In the genomic region with DNA sequence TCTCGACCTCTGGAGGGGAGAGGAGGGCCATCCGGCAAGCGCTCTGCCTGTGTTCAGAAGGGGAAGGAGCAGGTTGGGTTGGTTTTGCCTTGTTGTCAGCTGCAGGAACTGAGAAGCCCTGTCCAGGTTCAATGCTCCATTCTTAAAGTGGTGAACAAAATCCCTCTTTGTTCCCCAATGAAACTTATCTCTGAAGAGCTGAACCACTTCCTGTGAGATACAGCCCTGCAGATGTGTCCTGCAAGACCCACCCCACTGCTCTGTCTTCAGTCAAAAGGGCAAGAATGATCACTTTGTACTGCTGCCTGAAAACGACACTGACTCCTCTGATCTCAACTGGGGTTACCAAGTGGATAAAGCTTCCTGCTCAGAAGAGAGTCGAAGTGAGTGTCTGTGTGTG, we compare ENCODE assay signal across 18 mouse cellular contexts.
A peak's percentile ranks its signal among the peaks of the same experiment; 100 is the strongest.
DNase-seq lines count a peak whose midpoint lies in the region; ATAC-seq and TF ChIP-seq lines count a peak whose summit lies in the region.
"Had no signal": no experiment of that assay in that cellular context is flagged by ENCODE, and none has a peak within 500 bp of the region (broad histone marks: within the 10 kb centered on the region; RNA-seq: fewer than 3 reads in every experiment).

No protein-coding gene starts in this region.

- 0 out of 2 replicates have a peak, but pooled peaks cover 10% of the 10 kb centered on the region for H3K4me1 ChIP-seq in hindbrain, embryonic 10.5 days (replicated peaks)
- no peaks in the 10 kb centered on the region for H3K4me1 ChIP-seq in hindbrain, embryonic 12.5 days
- no peaks in the 10 kb centered on the region for H3K4me1 ChIP-seq in stomach, embryonic 14.5 days (ENCODE audit: control insufficient read depth, insufficient read depth, low read length)
- no peaks in the 10 kb centered on the region for H3K4me1 ChIP-seq in stomach, postnatal 0 days (replicated peaks; ENCODE audit: control insufficient read depth, insufficient read depth)
- H3K4me1 ChIP-seq in embryonic facial prominence, embryonic 10.5 days = peaks cover 15% of the 10 kb centered on the region
- H3K4me1 ChIP-seq in midbrain, embryonic 16.5 days (ENCODE audit: control insufficient read depth, insufficient read depth, low read length) = no peaks in the 10 kb centered on the region
- H3K4me1 ChIP-seq: embryonic facial prominence, embryonic 15.5 days had no signal

- H3K4me2 ChIP-seq in hindbrain, embryonic 12.5 days (replicated peaks) = no peak overlapping the region
- no peak overlapping the region for H3K4me2 ChIP-seq in stomach, embryonic 14.5 days (replicated peaks; ENCODE audit: low read depth, low read length)
- H3K4me2 ChIP-seq in stomach, postnatal 0 days (replicated peaks; ENCODE audit: low read depth) = no peak overlapping the region
- no peak overlapping the region for H3K4me2 ChIP-seq in midbrain, embryonic 16.5 days (ENCODE audit: low read length)
- H3K4me2 ChIP-seq: embryonic facial prominence, embryonic 15.5 days had no signal

- no peak overlapping the region for H3K9ac ChIP-seq in hindbrain, embryonic 12.5 days
- no peak overlapping the region for H3K9ac ChIP-seq in stomach, embryonic 14.5 days (replicated peaks; ENCODE audit: low read depth, low read length)
- no peak overlapping the region for H3K9ac ChIP-seq in stomach, postnatal 0 days (ENCODE audit: low read length)
- no peak overlapping the region for H3K9ac ChIP-seq in midbrain, embryonic 16.5 days (ENCODE audit: low read depth, low read length)
- H3K9ac ChIP-seq: embryonic facial prominence, embryonic 15.5 days had no signal

- 53% methylated on average over 5 of the region's 5 CpGs for WGBS in hindbrain, embryonic 10.5 days
- 57% methylated on average over 5 of the region's 5 CpGs for WGBS in hindbrain, embryonic 12.5 days
- 40% methylated on average over 5 of the region's 5 CpGs for WGBS in stomach, embryonic 14.5 days
- WGBS in stomach, postnatal 0 days = 33% methylated on average over 5 of the region's 5 CpGs
- 28% methylated on average over 5 of the region's 5 CpGs for whole genome bisulfite sequencing in embryonic facial prominence, embryonic 10.5 days
- 48% methylated on average over 5 of the region's 5 CpGs for WGBS in midbrain, embryonic 16.5 days

- peak; percentile 9 for DNase-seq in hindbrain, embryonic 10.5 days (ENCODE audit: low spot score)
- no peak for DNase-seq in stomach, postnatal 0 days (ENCODE audit: low spot score)
- DNase-seq in embryonic facial prominence, embryonic 10.5 days (ENCODE audit: low spot score) = peak; percentile 14
- DNase-seq in splenic B cell, adult 2 months (ENCODE audit: low read depth, low spot score) = peak; percentile 2
- DNase-seq in urinary bladder, postnatal 25 days (ENCODE audit: low spot score) = no peak
- DNase-seq: adrenal gland, postnatal 36 days; cerebellum, adult 2 months; gastrocnemius, postnatal 36 days; heart, postnatal 36 days; layer of hippocampus, postnatal 36 days; lung, postnatal 14 days; right cerebral cortex, postnatal 4 days had no signal

- H3K9me3 ChIP-seq in hindbrain, embryonic 10.5 days = no peaks in the 10 kb centered on the region
- H3K9me3 ChIP-seq in hindbrain, embryonic 12.5 days (replicated peaks) = no peaks in the 10 kb centered on the region
- H3K9me3 ChIP-seq in stomach, embryonic 14.5 days (ENCODE audit: control insufficient read depth, low read depth, low read length) = no peaks in the 10 kb centered on the region
- no peaks in the 10 kb centered on the region for H3K9me3 ChIP-seq in stomach, postnatal 0 days (ENCODE audit: control insufficient read depth, low read length)
- H3K9me3 ChIP-seq in embryonic facial prominence, embryonic 10.5 days = no peaks in the 10 kb centered on the region
- H3K9me3 ChIP-seq in midbrain, embryonic 16.5 days (replicated peaks; ENCODE audit: control insufficient read depth, low read length, poor library complexity, severe bottlenecking) = no peaks in the 10 kb centered on the region; the same call in 1 of the 2 replicates
- H3K9me3 ChIP-seq: embryonic facial prominence, embryonic 15.5 days had no signal

- no peaks in the 10 kb centered on the region for H3K36me3 ChIP-seq in hindbrain, embryonic 10.5 days
- H3K36me3 ChIP-seq in hindbrain, embryonic 12.5 days = no peaks in the 10 kb centered on the region
- no peaks in the 10 kb centered on the region for H3K36me3 ChIP-seq in stomach, embryonic 14.5 days (ENCODE audit: control insufficient read depth, insufficient read depth, low read length)
- H3K36me3 ChIP-seq in stomach, postnatal 0 days (ENCODE audit: control insufficient read depth, insufficient read depth, low read length) = no peaks in the 10 kb centered on the region
- H3K36me3 ChIP-seq in embryonic facial prominence, embryonic 10.5 days (replicated peaks) = no peaks in the 10 kb centered on the region
- no peaks in the 10 kb centered on the region for H3K36me3 ChIP-seq in splenic B cell, adult 2 months (ENCODE audit: control insufficient read depth, insufficient read depth, low read length, poor library complexity, severe bottlenecking)
- H3K36me3 ChIP-seq in midbrain, embryonic 16.5 days (ENCODE audit: control insufficient read depth, insufficient read depth, low read length) = no peaks in the 10 kb centered on the region
- H3K36me3 ChIP-seq: embryonic facial prominence, embryonic 15.5 days had no signal

- no peak overlapping the region for H3K27ac ChIP-seq in hindbrain, embryonic 10.5 days
- no peak overlapping the region for H3K27ac ChIP-seq in hindbrain, embryonic 12.5 days
- no peak overlapping the region for H3K27ac ChIP-seq in stomach, embryonic 14.5 days (ENCODE audit: low read length)
- H3K27ac ChIP-seq in stomach, postnatal 0 days (replicated peaks) = no peak overlapping the region
- peak overlapping the region; percentile 19; the same call in 1 of the 2 replicates for H3K27ac ChIP-seq in embryonic facial prominence, embryonic 10.5 days (replicated peaks)
- no peak overlapping the region for H3K27ac ChIP-seq in midbrain, embryonic 16.5 days (ENCODE audit: low read length)
- H3K27ac ChIP-seq: embryonic facial prominence, embryonic 15.5 days had no signal

- TF ChIP-seq CTCF in stomach, postnatal 0 days (IDR thresholded peaks at IDR 0.05; ENCODE audit: low read depth) = no peak

- H3K27me3 ChIP-seq in hindbrain, embryonic 10.5 days (ENCODE audit: insufficient read depth, poor library complexity, severe bottlenecking) = no peaks in the 10 kb centered on the region
- H3K27me3 ChIP-seq in hindbrain, embryonic 12.5 days = no peaks in the 10 kb centered on the region
- H3K27me3 ChIP-seq in stomach, embryonic 14.5 days (ENCODE audit: control insufficient read depth, insufficient read depth, low read length) = no peaks in the 10 kb centered on the region
- H3K27me3 ChIP-seq in stomach, postnatal 0 days (ENCODE audit: control insufficient read depth, insufficient read depth, low read length) = no peaks in the 10 kb centered on the region
- no peaks in the 10 kb centered on the region for H3K27me3 ChIP-seq in embryonic facial prominence, embryonic 10.5 days (replicated peaks; ENCODE audit: low read depth, poor library complexity, severe bottlenecking)
- no peaks in the 10 kb centered on the region for H3K27me3 ChIP-seq in splenic B cell, adult 2 months (ENCODE audit: control insufficient read depth, insufficient read depth, low read length, poor library complexity, severe bottlenecking)
- H3K27me3 ChIP-seq in midbrain, embryonic 16.5 days (ENCODE audit: control insufficient read depth, insufficient read depth, low read depth, low read length) = no peaks in the 10 kb centered on the region
- H3K27me3 ChIP-seq: CH12.LX; embryonic facial prominence, embryonic 15.5 days had no signal

- no peak for ATAC-seq in hindbrain, embryonic 12.5 days (ENCODE audit: low FRiP score)
- peak; percentile 61; the same call in 1 of the 2 replicates for ATAC-seq in stomach, embryonic 14.5 days (ENCODE audit: insufficient number of reproducible peaks, insufficient read depth, low FRiP score, low read depth)
- no peak for ATAC-seq in stomach, postnatal 0 days (ENCODE audit: low FRiP score, low TSS enrichment)
- ATAC-seq in midbrain, embryonic 16.5 days = no peak
- ATAC-seq: forebrain, embryonic 16.5 days had no signal

- no peak overlapping the region for H3K4me3 ChIP-seq in hindbrain, embryonic 10.5 days
- no peak overlapping the region for H3K4me3 ChIP-seq in hindbrain, embryonic 12.5 days
- no peak overlapping the region for H3K4me3 ChIP-seq in stomach, embryonic 14.5 days (ENCODE audit: low read depth, low read length)
- no peak overlapping the region for H3K4me3 ChIP-seq in stomach, postnatal 0 days (ENCODE audit: low read depth, low read length)
- no peak overlapping the region for H3K4me3 ChIP-seq in embryonic facial prominence, embryonic 10.5 days
- no peak overlapping the region for H3K4me3 ChIP-seq in midbrain, embryonic 16.5 days (ENCODE audit: low read depth, low read length)
- H3K4me3 ChIP-seq: embryonic facial prominence, embryonic 15.5 days had no signal

- no peak for TF ChIP-seq EP300 in stomach, postnatal 0 days (optimal IDR thresholded peaks at IDR 0.05)

Comparison
In these comparisons a context has a peak if more than half of its experiments do, and no peak if none do; other contexts are left out.
1. DNase-seq: peak in hindbrain, embryonic 10.5 days (single experiment), embryonic facial prominence, embryonic 10.5 days (single experiment) and splenic B cell, adult 2 months (single experiment); none in stomach, postnatal 0 days (single experiment) and urinary bladder, postnatal 25 days (single experiment).